Mouse (Mus musculus): ENCODE measurements around the gene Ak2.
A peak's percentile ranks its signal among the peaks of the same experiment; 100 is the strongest.

The Ak2 gene

GRCm38 (mm10) chr4:129049306-129050011, 57.7 kb downstream of the Ak2 start:
- DNase-seq: no peak

GRCm38 (mm10) chr4:129050365-129050764, 58.6 kb downstream of the Ak2 start:
- DNase-seq: no peak

GRCm38 (mm10) chr4:129050901-129051417, 59.2 kb downstream of the Ak2 start:
- no peak for DNase-seq

- DNase-seq: no peak
Observed at GRCm38 (mm10) chr4:129051461-129052183, 59.9 kb downstream of the Ak2 start.

GRCm38 (mm10) chr4:129054757-129055156, 63.0 kb downstream of the Ak2 start:
- DNase-seq: no peak

GRCm38 (mm10) chr4:129055562-129055961, 63.8 kb downstream of the Ak2 start:
- no peak for DNase-seq

GRCm38 (mm10) chr4:129057533-129058206, 65.9 kb downstream of the Ak2 start:
- peak; percentile 96 for DNase-seq

- peak; percentile 48 to 61 for DNase-seq
Observed at GRCm38 (mm10) chr4:129058207-129059092, 66.7 kb downstream of the Ak2 start, which contains the start of gene Rnf19b. Rnf19b (plus strand) TSS chr4:129058271.

- DNase-seq: peak; percentile 26 to 35
Observed at GRCm38 (mm10) chr4:129059125-129059551, 67.4 kb downstream of the Ak2 start.

GRCm38 (mm10) chr4:129059922-129060321, 68.2 kb downstream of the Ak2 start:
- DNase-seq: no peak
